Mouse (Mus musculus) stomach, embryonic 16.5 days (tissue): ENCODE data around the gene Tekt4. TPM values are rescaled to one million over a fixed set of nuclear protein-coding genes. Genes with fewer than 3 reads are reported as not detected.
A peak's percentile ranks its signal among the peaks of the same experiment; 100 is the strongest.

ENCODE experiments used
- ATAC-seq: fragments of 200-750 bp; cut with Nextera tagmentation; 2 replicates; pipeline ENCODE4 v1.8.0; 2017; ENCODE audit warnings: moderate number of reproducible peaks, moderate TSS enrichment; ENCODE audit not compliant: insufficient read depth, low FRiP score
- H3K27ac ChIP-seq: fragments of 300-500 bp; sonication (generic); 2 replicates; pipeline ENCODE4 v1.5.1; 2014; ENCODE audit warnings: low read length
- H3K27me3 ChIP-seq: fragments of 300-500 bp; sonication (generic); 2 replicates; pipeline ENCODE4 v1.6.1; 2014; ENCODE audit warnings: low read length, control low read depth, mixed read lengths; ENCODE audit not compliant: control insufficient read depth, insufficient read depth
- H3K36me3 ChIP-seq: fragments of 300-500 bp; sonication (generic); 2 replicates; pipeline ENCODE4 v1.6.1; 2014; ENCODE audit warnings: low read length; ENCODE audit not compliant: control insufficient read depth, insufficient read depth
- H3K4me1 ChIP-seq: fragments of 300-500 bp; sonication (generic); 2 replicates; pipeline ENCODE4 v1.6.1; 2014; ENCODE audit warnings: low read length, control low read depth, mixed read lengths; ENCODE audit not compliant: control insufficient read depth, insufficient read depth
- H3K4me2 ChIP-seq: fragments of 300-500 bp; sonication (generic); 2 replicates; pipeline ENCODE4 v1.6.1; 2014; ENCODE audit warnings: low read depth, low read length, mixed read lengths
- H3K4me3 ChIP-seq: fragments of 300-500 bp; sonication (generic); replicated peaks from 2 replicates; pipeline ENCODE4 v1.5.1; 2014; ENCODE audit warnings: mild to moderate bottlenecking, low read length
- H3K9ac ChIP-seq: fragments of 300-500 bp; sonication (generic); 2 replicates; pipeline ENCODE4 v1.6.1; 2014; ENCODE audit warnings: low read length
- H3K9me3 ChIP-seq: fragments of 300-500 bp; sonication (generic); replicated peaks from 2 replicates; pipeline ENCODE4 v1.6.1; 2016; ENCODE audit warnings: low read length, control low read depth; ENCODE audit not compliant: control insufficient read depth
- WGBS: fragments of 180-500 bp; shearing (Covaris S2); extraction: QIAGEN DNeasy Blood & Tissue Kit; methylation state at CpG from one replicate; pipeline ENCODE4 v1.1.7; 2014; 5-methylcytosine and 5-hydroxymethylcytosine counted together
- polyA plus RNA-seq: library from polyadenylated mRNA; unstranded; fragments of >200 nt; fragmentation: Nextera tagmentation; extraction: Ambion mirVana; gene quantifications from 2 replicates; pipeline ENCODE4 v1.2.1, GENCODE M21; 2015

Tekt4 gene
- not detected in 2 replicates for polyA plus RNA-seq

DNA sequence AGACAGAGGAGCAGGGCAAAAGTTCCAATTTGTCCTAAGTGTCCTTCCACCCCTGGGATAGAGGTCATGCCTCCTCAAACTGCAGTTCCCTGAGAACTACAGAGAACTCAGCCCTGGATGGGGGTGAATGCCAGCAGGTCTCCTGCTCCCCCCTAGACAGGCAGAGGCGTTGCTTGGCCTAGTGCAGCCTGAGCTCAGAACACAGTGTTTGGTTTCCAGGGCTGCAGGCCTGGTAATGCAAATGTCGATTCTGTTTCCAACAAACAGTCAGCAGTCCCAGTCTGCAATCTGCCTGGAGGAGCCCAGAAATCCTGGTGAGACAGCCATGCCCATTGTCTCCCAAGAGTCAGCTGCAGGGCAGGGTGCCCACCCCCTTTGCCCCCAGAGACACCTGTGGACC is at the start of gene Tekt4:
TSS of gene Tekt4 (plus strand) at position 344 of the 400 bp plus-strand sequence.
- Histone ChIP-seq H3K27me3 (no peaks in the 10 kb centered on the region), H3K4me2 (no peak within 1 kb of the TSS), H3K9me3 (no peaks in the 10 kb centered on the region), H3K36me3 (no peaks in the 10 kb centered on the region), H3K27ac (no peak within 1 kb of the TSS), H3K9ac (no peak within 1 kb of the TSS), H3K4me3 (no peak within 1 kb of the TSS), H3K4me1 (no peaks in the 10 kb centered on the region)
- 21% methylated on average over 2 of the region's 2 CpGs for WGBS
- no peak for ATAC-seq

DNA sequence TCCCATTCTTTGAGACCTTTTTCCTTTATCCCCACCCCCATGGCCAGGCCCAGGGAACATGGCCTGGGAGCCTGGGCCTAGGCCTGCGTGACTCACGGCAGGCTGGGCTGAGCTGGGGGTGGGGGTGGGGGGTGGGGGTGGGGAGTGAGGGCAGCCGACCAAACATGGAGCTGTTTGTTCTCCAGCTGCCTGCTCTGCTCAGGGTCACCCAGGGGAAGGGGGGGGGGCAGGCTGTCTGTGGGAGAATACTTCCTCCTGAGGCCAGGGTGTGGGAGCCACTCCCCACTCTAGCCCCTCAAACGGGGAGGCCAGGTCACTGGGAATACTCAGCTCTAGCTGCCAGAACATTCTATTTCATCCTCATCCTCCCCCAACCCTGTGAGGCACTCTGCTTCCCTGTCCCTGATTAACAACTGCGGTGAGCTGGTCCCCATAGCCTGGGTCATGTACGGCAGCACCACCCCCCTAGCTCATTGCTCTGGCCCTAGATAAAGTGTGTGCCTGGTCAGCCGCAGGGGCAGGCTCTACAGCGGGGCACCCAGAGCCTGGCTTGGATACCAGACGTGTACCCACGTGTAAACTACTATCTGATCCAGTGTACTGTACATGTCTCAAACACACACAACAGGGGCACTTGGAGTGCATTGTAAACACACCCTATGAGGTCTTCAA is 49.1 kb upstream of the Tekt4 start:
- Histone ChIP-seq H3K27me3 (no peaks in the 10 kb centered on the region), H3K4me1 (peaks cover 28% of the 10 kb centered on the region), H3K27ac (peak overlapping the region; percentile 79), H3K9ac (0 out of 2 replicates have a peak overlapping the region, but pooled peaks have one; percentile 28), H3K4me2 (no peak overlapping the region), H3K4me3 (no peak overlapping the region), H3K9me3 (no peaks in the 10 kb centered on the region), H3K36me3 (no peaks in the 10 kb centered on the region)
- 9% methylated on average over 10 of the region's 10 CpGs for whole genome bisulfite sequencing
- ATAC-seq, result peak; percentile 86

DNA sequence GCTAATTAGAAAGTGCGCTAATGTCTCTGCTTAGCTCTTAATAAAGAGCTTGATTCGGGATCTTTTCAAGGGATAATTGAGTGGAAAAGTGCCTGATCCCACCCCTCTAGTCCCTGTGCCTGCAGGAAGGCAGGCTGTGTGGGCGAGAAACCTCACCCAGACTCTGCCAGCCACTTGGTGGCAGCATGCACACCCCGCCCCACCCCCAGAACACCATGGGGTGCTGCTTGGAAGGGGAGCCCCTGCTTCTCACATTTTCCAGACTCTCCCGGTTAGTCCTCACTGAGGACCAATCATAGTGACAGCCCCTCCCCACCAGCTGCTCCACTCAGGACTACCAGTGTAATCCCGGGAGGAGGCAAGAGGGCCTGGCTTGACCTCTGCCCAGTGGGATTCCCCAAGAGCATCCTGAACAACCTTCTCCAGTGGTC is 48.4 kb upstream of the Tekt4 start:
- H3K27ac ChIP-seq, result peak overlapping the region; percentile 79
- no peak overlapping the region for H3K9ac ChIP-seq
- H3K4me3 ChIP-seq, result no peak overlapping the region
- peaks cover 29% of the 10 kb centered on the region for H3K4me1 ChIP-seq
- no peak overlapping the region for H3K4me2 ChIP-seq
- H3K27me3 ChIP-seq, result no peaks in the 10 kb centered on the region
- H3K36me3 ChIP-seq, result no peaks in the 10 kb centered on the region
- no peaks in the 10 kb centered on the region for H3K9me3 ChIP-seq
- ATAC-seq, result no peak
- 28% methylated on average over 6 of the region's 6 CpGs for WGBS

DNA sequence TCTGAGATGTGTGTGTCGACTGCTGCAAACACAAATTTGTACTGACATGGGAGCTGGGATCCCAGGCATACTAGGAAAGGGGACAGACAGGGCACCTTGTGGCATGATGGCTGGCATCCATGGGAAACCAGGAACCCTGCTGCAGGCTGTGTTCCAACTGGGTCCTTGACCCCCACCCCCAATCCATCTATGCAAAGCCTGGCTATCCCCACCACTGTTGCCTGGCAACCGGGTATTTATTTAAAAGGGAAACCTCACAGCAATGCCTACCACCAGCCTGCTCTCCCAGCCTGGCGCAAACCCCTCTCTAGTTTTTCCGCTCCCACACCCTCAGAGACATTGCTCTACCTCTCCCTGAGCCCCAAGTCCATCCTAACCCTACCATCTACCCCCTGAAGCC is 47.1 kb upstream of the Tekt4 start:
- ATAC-seq, result no peak
- no peak overlapping the region; the same call in 1 of the 2 replicates for H3K9ac ChIP-seq
- H3K27me3 ChIP-seq, result no peaks in the 10 kb centered on the region
- peaks cover 34% of the 10 kb centered on the region for H3K4me1 ChIP-seq
- no peak overlapping the region for H3K4me3 ChIP-seq
- H3K27ac ChIP-seq, result no peak overlapping the region
- H3K4me2 ChIP-seq, result no peak overlapping the region
- H3K9me3 ChIP-seq, result no peaks in the 10 kb centered on the region
- no peaks in the 10 kb centered on the region for H3K36me3 ChIP-seq
- WGBS, result 64% methylated on average over 4 of the region's 4 CpGs

GRCm38 (mm10) chr17:25408302-25408999 is 46.0 kb upstream of the Tekt4 start:
- WGBS, result 76% methylated on average over 7 of the region's 7 CpGs
- no peak overlapping the region for H3K9ac ChIP-seq
- H3K9me3 ChIP-seq, result no peaks in the 10 kb centered on the region
- H3K27me3 ChIP-seq, result no peaks in the 10 kb centered on the region
- H3K4me2 ChIP-seq, result no peak overlapping the region
- H3K36me3 ChIP-seq, result no peaks in the 10 kb centered on the region
- peaks cover 34% of the 10 kb centered on the region for H3K4me1 ChIP-seq
- ATAC-seq, result no peak
- H3K27ac ChIP-seq, result no peak overlapping the region
- H3K4me3 ChIP-seq, result no peak overlapping the region

GRCm38 (mm10) chr17:25409621-25410020 is 44.8 kb upstream of the Tekt4 start:
- no peak for ATAC-seq
- Histone ChIP-seq H3K9ac (no peak overlapping the region), H3K4me1 (peaks cover 41% of the 10 kb centered on the region), H3K9me3 (no peaks in the 10 kb centered on the region), H3K4me3 (no peak overlapping the region), H3K27ac (no peak overlapping the region), H3K36me3 (no peaks in the 10 kb centered on the region), H3K4me2 (no peak overlapping the region), H3K27me3 (no peaks in the 10 kb centered on the region)
- 67% methylated on average over 7 of the region's 7 CpGs for WGBS

DNA sequence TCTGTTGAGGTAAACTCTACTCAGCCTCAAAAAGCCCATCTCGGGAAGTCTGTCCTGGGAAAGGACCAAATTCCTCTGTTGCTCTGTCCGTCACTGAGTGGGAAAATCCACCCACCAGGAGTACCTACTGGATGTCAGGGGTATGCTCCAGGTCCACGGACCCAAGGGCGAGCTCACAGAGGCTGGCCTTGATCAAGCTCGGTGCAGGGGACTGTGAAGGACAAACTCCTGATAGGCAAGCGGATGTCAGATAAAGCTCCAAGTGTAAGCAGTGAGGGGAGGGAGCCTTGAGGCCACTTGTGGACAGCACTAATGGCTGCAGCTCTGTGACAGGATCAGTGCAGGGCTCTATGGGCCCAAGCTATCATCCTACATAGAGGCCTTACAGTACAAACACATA is 44.2 kb upstream of the Tekt4 start:
- Histone ChIP-seq H3K36me3 (no peaks in the 10 kb centered on the region), H3K4me2 (no peak overlapping the region), H3K27me3 (no peaks in the 10 kb centered on the region), H3K4me1 (peaks cover 41% of the 10 kb centered on the region), H3K4me3 (no peak overlapping the region), H3K9me3 (no peaks in the 10 kb centered on the region), H3K27ac (no peak overlapping the region), H3K9ac (no peak overlapping the region)
- no peak for ATAC-seq
- WGBS, result 65% methylated on average over 6 of the region's 6 CpGs

GRCm38 (mm10) chr17:25410786-25411185 is 43.6 kb upstream of the Tekt4 start:
- Histone ChIP-seq H3K27me3 (no peaks in the 10 kb centered on the region), H3K36me3 (no peaks in the 10 kb centered on the region), H3K9ac (no peak overlapping the region), H3K4me3 (no peak overlapping the region), H3K27ac (no peak overlapping the region), H3K4me1 (peaks cover 41% of the 10 kb centered on the region), H3K9me3 (no peaks in the 10 kb centered on the region), H3K4me2 (no peak overlapping the region)
- WGBS, result 31% methylated on average over 7 of the region's 7 CpGs
- no peak for ATAC-seq

DNA sequence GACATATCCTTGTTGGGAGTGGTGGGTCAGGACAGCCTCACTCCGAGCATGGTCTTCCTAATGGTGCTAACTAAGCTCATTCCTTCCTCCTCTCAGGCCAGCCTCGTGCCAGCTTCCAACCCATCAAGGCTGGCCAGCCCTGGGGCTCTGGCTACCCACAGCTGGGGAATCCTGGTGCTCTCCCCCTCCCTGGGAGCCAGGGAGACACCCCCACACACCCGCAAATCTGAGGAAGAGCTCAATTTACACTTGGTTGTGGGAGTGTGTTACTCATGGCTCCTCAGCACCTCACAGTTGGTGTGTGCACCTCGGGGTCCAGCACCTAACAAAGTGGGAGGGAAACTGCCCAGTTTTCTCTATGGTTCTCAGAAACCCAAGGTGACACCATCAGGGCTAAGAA is 43.2 kb upstream of the Tekt4 start:
- no peak overlapping the region for H3K4me3 ChIP-seq
- WGBS, result 51% methylated on average over 4 of the region's 4 CpGs
- H3K4me2 ChIP-seq, result no peak overlapping the region
- H3K36me3 ChIP-seq, result no peaks in the 10 kb centered on the region
- ATAC-seq, result no peak
- H3K27ac ChIP-seq, result no peak overlapping the region
- no peaks in the 10 kb centered on the region for H3K27me3 ChIP-seq
- no peaks in the 10 kb centered on the region for H3K9me3 ChIP-seq
- H3K4me1 ChIP-seq, result peaks cover 41% of the 10 kb centered on the region
- no peak overlapping the region for H3K9ac ChIP-seq
